Mouse (Mus musculus): ENCODE results near the gene Nus1. TPM values are rescaled to one million over a fixed set of nuclear protein-coding genes. Genes with fewer than 3 reads are reported as not detected.

The Nus1 gene
- polyA plus RNA-seq, 1 experiment from 2014 or later = 10.1 TPM

DNA sequence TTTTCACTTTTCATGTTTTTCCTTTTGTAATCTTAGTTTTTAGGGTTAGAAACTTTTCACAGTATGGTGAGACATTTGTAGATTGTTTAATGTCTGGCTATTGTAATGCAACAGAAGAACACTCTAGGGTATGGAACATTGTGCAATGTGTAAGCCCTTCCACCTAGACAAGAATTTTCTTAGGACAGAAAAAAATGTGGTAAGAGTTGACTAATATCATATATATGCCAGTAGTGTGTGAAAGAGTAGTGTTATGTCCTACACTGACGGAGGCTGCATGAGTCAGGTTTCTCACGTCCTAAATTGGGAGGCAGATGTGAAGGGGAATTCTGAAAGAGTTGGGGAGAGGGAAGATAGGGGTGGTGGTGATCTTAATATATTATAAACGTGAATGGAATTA, 17.6 kb upstream of the Nus1 start:
- TF ChIP-seq CTCF (IDR thresholded peaks at IDR 0.05; ENCODE audit: low read depth) (no peak), EP300 (optimal IDR thresholded peaks at IDR 0.05) (no peak)
- WGBS = 51% methylated on average over 3 of the region's 3 CpGs
- no peak for ATAC-seq (ENCODE audit: low FRiP score, low TSS enrichment)
- no peaks in the 10 kb centered on the region for H3K27me3 ChIP-seq (ENCODE audit: control insufficient read depth, insufficient read depth, low read length)
- H3K36me3 ChIP-seq (ENCODE audit: control insufficient read depth, insufficient read depth, low read length) = no peaks in the 10 kb centered on the region
- H3K4me2 ChIP-seq (replicated peaks; ENCODE audit: low read depth) = no peak overlapping the region
- no peak overlapping the region for H3K9ac ChIP-seq (ENCODE audit: low read length)
- H3K27ac ChIP-seq (replicated peaks) = no peak overlapping the region
- no peak for DNase-seq (ENCODE audit: low spot score)
- H3K9me3 ChIP-seq (ENCODE audit: control insufficient read depth, low read length) = no peaks in the 10 kb centered on the region
- no peaks in the 10 kb centered on the region for H3K4me1 ChIP-seq (replicated peaks; ENCODE audit: control insufficient read depth, insufficient read depth)
- H3K4me3 ChIP-seq (ENCODE audit: low read depth, low read length) = no peak overlapping the region

GRCm38 (mm10) chr10:52405160-52405559, 12.2 kb upstream of the Nus1 start:
- ATAC-seq (ENCODE audit: low FRiP score, low TSS enrichment) (no peak), DNase-seq (ENCODE audit: low spot score) (no peak)
- no peak overlapping the region for H3K27ac ChIP-seq (replicated peaks)
- H3K36me3 ChIP-seq (ENCODE audit: control insufficient read depth, insufficient read depth, low read length) = no peaks in the 10 kb centered on the region
- WGBS = 82% methylated on average over 13 of the region's 13 CpGs
- H3K27me3 ChIP-seq (ENCODE audit: control insufficient read depth, insufficient read depth, low read length) = no peaks in the 10 kb centered on the region
- H3K4me2 ChIP-seq (replicated peaks; ENCODE audit: low read depth) = no peak overlapping the region
- no peaks in the 10 kb centered on the region for H3K4me1 ChIP-seq (replicated peaks; ENCODE audit: control insufficient read depth, insufficient read depth)
- no peak overlapping the region for H3K4me3 ChIP-seq (ENCODE audit: low read depth, low read length)
- H3K9me3 ChIP-seq (ENCODE audit: control insufficient read depth, low read length) = no peaks in the 10 kb centered on the region
- H3K9ac ChIP-seq (ENCODE audit: low read length) = no peak overlapping the region
- TF ChIP-seq CTCF (IDR thresholded peaks at IDR 0.05; ENCODE audit: low read depth) (no peak), EP300 (optimal IDR thresholded peaks at IDR 0.05) (no peak)

DNA sequence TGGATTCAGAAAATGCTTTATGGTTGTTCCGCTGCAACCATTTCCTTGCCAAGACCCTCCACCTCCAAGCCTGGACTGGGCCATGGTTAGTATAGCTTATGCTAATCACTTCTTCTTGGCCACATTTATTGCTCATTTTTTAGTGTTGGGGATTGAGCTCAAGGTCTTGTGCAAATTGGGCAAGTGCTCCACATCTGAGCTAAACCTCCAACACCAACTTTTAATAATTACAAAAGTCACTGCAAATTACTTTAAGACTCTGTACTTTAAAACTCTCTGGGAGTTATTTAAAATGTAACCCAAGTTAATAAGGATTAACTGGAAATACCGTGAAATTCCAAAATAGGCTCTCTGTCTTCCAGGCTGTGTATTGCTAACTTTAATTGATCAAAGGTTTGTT, 9.8 kb upstream of the Nus1 start:
- DNase-seq (ENCODE audit: low spot score) (no peak), ATAC-seq (ENCODE audit: low FRiP score, low TSS enrichment) (no peak)
- Histone ChIP-seq H3K27me3 (ENCODE audit: control insufficient read depth, insufficient read depth, low read length) (no peaks in the 10 kb centered on the region), H3K4me3 (ENCODE audit: low read depth, low read length) (no peak overlapping the region), H3K4me2 (replicated peaks; ENCODE audit: low read depth) (no peak overlapping the region), H3K4me1 (replicated peaks; ENCODE audit: control insufficient read depth, insufficient read depth) (no peaks in the 10 kb centered on the region), H3K27ac (replicated peaks) (no peak overlapping the region), H3K9me3 (ENCODE audit: control insufficient read depth, low read length) (no peaks in the 10 kb centered on the region), H3K36me3 (ENCODE audit: control insufficient read depth, insufficient read depth, low read length) (no peaks in the 10 kb centered on the region), H3K9ac (ENCODE audit: low read length) (no peak overlapping the region)
- TF ChIP-seq EP300 (optimal IDR thresholded peaks at IDR 0.05) (no peak), CTCF (IDR thresholded peaks at IDR 0.05; ENCODE audit: low read depth) (no peak)
- 91% methylated on average over 2 of the region's 2 CpGs for WGBS

DNA sequence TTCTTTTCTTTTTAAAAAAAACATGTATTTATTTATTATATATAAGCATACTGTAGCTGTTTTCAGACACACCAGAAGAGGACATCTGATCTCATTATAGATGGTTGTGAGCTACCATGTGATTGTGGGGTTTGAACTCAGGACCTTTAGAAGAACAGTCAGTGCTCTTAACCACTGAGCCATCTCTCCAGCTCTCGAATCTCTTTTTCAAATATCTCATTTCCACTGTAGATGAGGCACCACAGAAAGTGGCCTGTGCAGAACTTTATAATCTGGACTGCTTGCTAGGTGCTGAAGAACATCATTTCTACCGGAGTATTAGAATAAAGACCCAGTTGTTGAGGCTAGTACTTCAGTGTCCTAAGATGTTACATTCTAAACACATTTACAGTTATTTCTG, 2.3 kb upstream of the Nus1 start:
- H3K4me3 ChIP-seq (ENCODE audit: low read depth, low read length) = no peak overlapping the region
- 0 out of 2 replicates have a peak, but pooled peaks cover 5% of the 10 kb centered on the region for H3K4me1 ChIP-seq (replicated peaks; ENCODE audit: control insufficient read depth, insufficient read depth)
- H3K27me3 ChIP-seq (ENCODE audit: control insufficient read depth, insufficient read depth, low read length) = no peaks in the 10 kb centered on the region
- H3K9ac ChIP-seq (ENCODE audit: low read length) = no peak overlapping the region
- no peak overlapping the region for H3K27ac ChIP-seq (replicated peaks)
- TF ChIP-seq CTCF (IDR thresholded peaks at IDR 0.05; ENCODE audit: low read depth) (no peak), EP300 (optimal IDR thresholded peaks at IDR 0.05) (no peak)
- DNase-seq (ENCODE audit: low spot score) = no peak
- no peak overlapping the region for H3K4me2 ChIP-seq (replicated peaks; ENCODE audit: low read depth)
- no peak for ATAC-seq (ENCODE audit: low FRiP score, low TSS enrichment)
- H3K36me3 ChIP-seq (ENCODE audit: control insufficient read depth, insufficient read depth, low read length) = no peaks in the 10 kb centered on the region
- 85% methylated on average over 2 of the region's 2 CpGs for WGBS
- H3K9me3 ChIP-seq (ENCODE audit: control insufficient read depth, low read length) = no peaks in the 10 kb centered on the region

- 26% methylated on average over 2 of the region's 2 CpGs for WGBS
- Histone ChIP-seq H3K36me3 (ENCODE audit: control insufficient read depth, insufficient read depth, low read length) (no peaks in the 10 kb centered on the region; the same call in 1 of the 2 replicates), H3K9ac (ENCODE audit: low read length) (no peak overlapping the region), H3K4me3 (ENCODE audit: low read depth, low read length) (peak overlapping the region; percentile 96; the same call in 1 of the 2 replicates), H3K4me2 (replicated peaks; ENCODE audit: low read depth) (peak overlapping the region; percentile 57), H3K27me3 (ENCODE audit: control insufficient read depth, insufficient read depth, low read length) (no peaks in the 10 kb centered on the region), H3K27ac (replicated peaks) (no peak overlapping the region), H3K9me3 (ENCODE audit: control insufficient read depth, low read length) (no peaks in the 10 kb centered on the region), H3K4me1 (replicated peaks; ENCODE audit: control insufficient read depth, insufficient read depth) (0 out of 2 replicates have a peak, but pooled peaks cover 5% of the 10 kb centered on the region)
- DNase-seq (ENCODE audit: low spot score) (no peak), ATAC-seq (ENCODE audit: low FRiP score, low TSS enrichment) (no peak)
- TF ChIP-seq CTCF (IDR thresholded peaks at IDR 0.05; ENCODE audit: low read depth) = no peak
- no peak for TF ChIP-seq EP300 (optimal IDR thresholded peaks at IDR 0.05)
Observed at GRCm38 (mm10) chr10:52416458-52416857, 889 bp upstream of the Nus1 start.

DNA sequence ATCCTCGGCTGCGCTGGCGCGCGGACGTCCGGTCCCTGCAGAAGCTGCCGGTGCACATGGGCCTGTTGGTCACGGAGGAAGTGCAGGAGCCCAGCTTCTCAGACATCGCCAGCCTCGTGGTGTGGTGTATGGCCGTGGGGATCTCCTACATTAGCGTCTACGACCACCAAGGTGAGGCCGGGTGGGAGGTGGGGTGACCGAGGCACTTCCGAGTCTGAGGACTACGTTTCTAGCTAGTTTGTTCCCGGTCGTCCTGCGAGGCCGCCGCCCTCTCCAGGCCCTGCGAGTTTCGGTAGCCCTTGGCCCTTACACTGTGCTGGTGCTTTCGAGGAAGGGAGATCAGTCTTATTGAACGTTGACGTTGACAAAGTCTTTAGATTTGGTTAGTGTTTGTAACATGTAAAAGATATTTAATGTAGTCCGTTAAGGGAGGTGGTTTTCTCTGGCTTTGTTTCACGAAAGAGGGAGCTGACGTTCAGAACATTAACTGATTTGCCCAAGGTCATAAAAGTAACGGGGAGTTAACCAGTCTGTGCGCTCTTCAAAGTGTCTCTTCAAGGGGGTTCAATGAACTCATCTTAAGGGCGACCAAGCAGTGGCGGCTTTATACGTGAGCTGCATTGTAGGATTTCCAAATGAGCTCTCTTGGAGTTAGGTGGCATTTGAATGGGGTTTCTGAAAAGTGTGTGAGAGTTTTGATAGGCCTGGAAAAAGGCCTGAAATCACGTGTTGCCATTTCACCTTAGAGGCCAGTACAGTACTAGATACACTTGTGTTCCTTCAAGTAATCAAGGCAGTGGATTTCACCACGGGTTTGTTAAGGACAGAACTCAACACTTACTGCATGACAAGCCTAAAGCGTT, 882 bp downstream of the Nus1 start:
- TF ChIP-seq EP300 (optimal IDR thresholded peaks at IDR 0.05) = no peak
- no peak for TF ChIP-seq CTCF (IDR thresholded peaks at IDR 0.05; ENCODE audit: low read depth)
- peak overlapping the region; percentile 98 for H3K27ac ChIP-seq (replicated peaks)
- peak overlapping the region; percentile 95 for H3K9ac ChIP-seq (ENCODE audit: low read length)
- H3K4me2 ChIP-seq (replicated peaks; ENCODE audit: low read depth) = peak overlapping the region; percentile 69
- DNase-seq (ENCODE audit: low spot score) (no peak), ATAC-seq (ENCODE audit: low FRiP score, low TSS enrichment) (peak; percentile 30)
- peak overlapping the region; percentile 96 for H3K4me3 ChIP-seq (ENCODE audit: low read depth, low read length)
- H3K36me3 ChIP-seq (ENCODE audit: control insufficient read depth, insufficient read depth, low read length) = no peaks in the 10 kb centered on the region; the same call in 1 of the 2 replicates
- under 1% methylated on average over 39 of the region's 39 CpGs for WGBS
- H3K4me1 ChIP-seq (replicated peaks; ENCODE audit: control insufficient read depth, insufficient read depth) = 0 out of 2 replicates have a peak, but pooled peaks cover 5% of the 10 kb centered on the region
- H3K9me3 ChIP-seq (ENCODE audit: control insufficient read depth, low read length) = no peaks in the 10 kb centered on the region
- no peaks in the 10 kb centered on the region for H3K27me3 ChIP-seq (ENCODE audit: control insufficient read depth, insufficient read depth, low read length)
